Mouse (Mus musculus): Measurements from ENCODE around the gene Pgc. TPM values are rescaled to one million over a fixed set of nuclear protein-coding genes. Genes with fewer than 3 reads are reported as not detected.

Gene Pgc
- total RNA-seq, 2 experiments from 2014 or later, result not detected

DNA sequence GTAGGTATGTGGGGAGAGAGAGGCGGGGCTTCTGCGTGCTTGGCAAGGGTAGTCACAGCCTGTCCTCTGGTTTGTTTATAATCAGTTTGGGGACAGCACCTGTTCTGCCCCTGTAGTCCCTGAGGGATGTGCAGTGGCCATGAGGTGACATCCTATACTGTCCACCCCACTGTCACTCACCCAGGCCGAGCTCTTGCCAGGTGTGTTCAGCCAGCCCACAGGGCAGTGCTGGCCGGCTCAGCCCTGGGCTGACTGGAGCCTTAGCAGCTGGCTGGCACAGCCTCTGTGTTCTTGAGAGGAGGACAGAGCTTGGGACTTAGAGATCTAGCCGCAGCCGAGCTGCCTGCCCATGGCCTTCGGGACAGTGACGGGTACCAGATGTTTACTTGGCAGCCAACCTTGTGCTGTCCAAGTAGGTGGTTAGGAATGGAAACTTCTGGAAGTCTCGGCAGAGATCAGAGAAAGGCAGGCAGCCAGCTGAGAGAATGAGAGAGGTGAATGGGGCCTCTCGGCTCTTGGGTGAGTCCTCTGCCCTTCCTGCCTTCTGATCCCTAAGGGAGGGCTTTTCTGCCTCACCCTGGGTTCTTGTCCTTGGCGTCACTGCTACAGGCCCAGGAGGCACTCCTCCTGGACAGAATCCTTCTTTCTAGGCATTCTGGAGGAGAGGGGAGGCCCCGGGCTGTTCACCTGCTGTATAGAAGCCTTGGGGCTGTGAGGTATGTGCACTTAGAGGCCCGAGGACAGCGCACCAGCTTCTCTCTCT, 22.3 kb downstream of the Pgc start:
- no peak for DNase-seq (ENCODE audit: low spot score in 2 of 2)

DNA sequence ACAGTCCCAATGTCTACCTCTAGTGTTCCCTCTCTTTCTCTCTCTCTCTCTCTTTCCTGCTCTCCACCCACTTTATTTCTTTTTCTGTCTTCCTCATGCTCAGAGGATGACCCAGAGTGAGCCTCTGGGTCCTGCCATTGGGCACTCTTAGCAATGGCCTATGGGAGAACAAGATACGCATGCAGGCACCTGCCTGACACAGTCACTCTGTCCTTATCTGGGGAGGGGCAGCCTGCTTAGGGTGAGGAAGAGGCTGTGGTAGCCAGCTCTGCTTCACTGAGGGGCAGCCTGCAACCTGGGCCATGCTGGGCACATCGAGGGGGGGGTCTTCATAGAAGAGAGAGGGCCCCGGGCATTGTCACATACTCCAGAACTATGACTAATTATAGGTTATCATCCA, 23.0 kb downstream of the Pgc start:
- no peak for DNase-seq (ENCODE audit: low spot score in 2 of 2)

DNA sequence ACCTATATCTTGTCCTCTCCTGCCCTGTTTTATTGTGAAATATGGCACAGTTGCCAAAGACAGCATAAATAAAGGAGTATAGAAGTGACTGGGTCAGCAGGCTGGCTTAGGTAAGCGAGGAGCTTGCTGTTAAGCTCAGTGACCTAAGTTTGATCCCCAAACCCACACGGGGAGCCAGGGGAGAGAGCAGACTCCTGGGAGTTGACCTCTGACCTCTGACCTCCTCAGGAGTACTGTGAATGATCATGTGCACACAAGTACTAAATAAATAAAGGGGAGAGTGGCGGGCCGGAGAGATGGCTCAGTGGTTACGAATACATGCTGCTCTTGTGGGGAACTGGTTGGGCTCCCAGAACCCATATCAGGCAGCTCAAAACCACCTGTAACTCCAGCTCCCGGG, 23.5 kb downstream of the Pgc start:
- DNase-seq (ENCODE audit: low spot score in 2 of 2), result no peak

- no peak for DNase-seq (ENCODE audit: low spot score in 2 of 2)
Observed at GRCm38 (mm10) chr17:47751811-47752210, 25.2 kb downstream of the Pgc start.

GRCm38 (mm10) chr17:47753130-47753775, 26.6 kb downstream of the Pgc start:
- DNase-seq (ENCODE audit: low spot score in 2 of 2), result no peak

GRCm38 (mm10) chr17:47754246-47754645, 27.6 kb downstream of the Pgc start:
- no peak for DNase-seq (ENCODE audit: low spot score in 2 of 2)

DNA sequence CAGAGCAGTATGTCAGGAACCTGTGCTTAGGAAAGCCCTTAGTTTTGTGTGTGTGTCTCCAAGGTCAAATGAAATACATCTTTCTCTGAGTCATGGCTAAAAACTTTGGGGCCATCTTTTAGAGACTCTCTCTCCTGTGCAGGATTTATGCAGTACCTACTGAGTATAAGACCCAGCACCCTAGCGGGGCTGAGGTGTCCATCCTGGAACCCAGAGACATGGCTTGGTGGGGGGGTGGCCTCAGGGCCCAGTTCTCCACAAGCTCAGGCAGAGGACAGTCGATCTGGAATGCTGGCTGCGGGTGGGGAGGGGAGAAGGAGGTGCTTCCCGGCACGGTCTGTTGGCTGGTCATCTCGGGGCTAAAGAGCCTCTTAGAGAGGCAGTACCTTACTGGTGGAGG, 29.7 kb downstream of the Pgc start:
- DNase-seq (ENCODE audit: low spot score in 2 of 2), result no peak

GRCm38 (mm10) chr17:47757056-47757610, 30.5 kb downstream of the Pgc start:
- no peak for DNase-seq (ENCODE audit: low spot score in 2 of 2)

GRCm38 (mm10) chr17:47759702-47760410, 33.2 kb downstream of the Pgc start:
- peak in 1 of 2 experiments; percentile 44 for DNase-seq (ENCODE audit: low spot score in 2 of 2)

DNA sequence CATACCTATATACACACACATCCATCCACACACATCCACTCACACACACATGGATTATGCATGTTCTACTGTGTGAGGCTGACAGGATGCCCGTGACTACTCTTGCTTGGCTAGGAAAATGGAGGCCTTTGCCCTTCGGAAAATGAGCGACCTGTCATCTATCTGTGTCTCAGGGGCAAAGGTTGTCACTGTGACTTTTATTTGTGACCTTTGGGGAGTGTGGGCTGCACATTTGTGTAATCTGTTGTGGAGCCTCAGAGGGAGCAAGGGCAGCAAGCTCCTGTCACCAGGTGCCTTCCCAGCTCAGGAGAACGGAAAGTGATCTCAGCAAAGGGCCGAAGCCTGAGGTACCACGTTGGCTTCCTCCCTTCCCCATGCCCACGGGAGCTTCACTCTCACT, 35.4 kb downstream of the Pgc start:
- no peak for DNase-seq (ENCODE audit: low spot score in 2 of 2)

- DNase-seq (ENCODE audit: low spot score in 2 of 2), result no peak
Observed at GRCm38 (mm10) chr17:47762518-47763340, 36.1 kb downstream of the Pgc start.

GRCm38 (mm10) chr17:47765986-47766385, 39.3 kb downstream of the Pgc start:
- no peak for DNase-seq (ENCODE audit: low spot score in 2 of 2)

- no peak for DNase-seq (ENCODE audit: low spot score in 2 of 2)
Observed at GRCm38 (mm10) chr17:47766407-47767043, 39.9 kb downstream of the Pgc start.

DNA sequence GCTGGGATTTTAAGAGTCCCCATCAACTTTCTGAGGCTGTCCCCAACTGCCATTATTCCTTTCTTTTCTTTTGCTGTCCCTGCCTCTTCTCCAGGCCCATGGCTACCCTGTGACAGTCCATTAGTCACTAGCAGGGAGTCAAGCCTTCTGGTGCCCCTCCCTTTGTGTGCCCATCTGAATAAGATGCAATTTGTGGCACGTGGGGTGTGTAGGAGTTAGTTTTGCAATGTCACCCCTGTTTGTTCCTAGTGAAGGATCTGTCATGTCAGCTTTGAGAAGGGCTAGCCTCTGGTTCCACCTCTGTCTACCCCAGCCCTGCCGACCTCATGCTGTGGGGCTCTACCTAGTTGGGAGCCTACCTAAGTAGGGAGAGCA, 40.4 kb downstream of the Pgc start:
- no peak for DNase-seq (ENCODE audit: low spot score in 2 of 2)

- no peak for DNase-seq (ENCODE audit: low spot score in 2 of 2)
Observed at GRCm38 (mm10) chr17:47767456-47768141, 41.0 kb downstream of the Pgc start.

DNA sequence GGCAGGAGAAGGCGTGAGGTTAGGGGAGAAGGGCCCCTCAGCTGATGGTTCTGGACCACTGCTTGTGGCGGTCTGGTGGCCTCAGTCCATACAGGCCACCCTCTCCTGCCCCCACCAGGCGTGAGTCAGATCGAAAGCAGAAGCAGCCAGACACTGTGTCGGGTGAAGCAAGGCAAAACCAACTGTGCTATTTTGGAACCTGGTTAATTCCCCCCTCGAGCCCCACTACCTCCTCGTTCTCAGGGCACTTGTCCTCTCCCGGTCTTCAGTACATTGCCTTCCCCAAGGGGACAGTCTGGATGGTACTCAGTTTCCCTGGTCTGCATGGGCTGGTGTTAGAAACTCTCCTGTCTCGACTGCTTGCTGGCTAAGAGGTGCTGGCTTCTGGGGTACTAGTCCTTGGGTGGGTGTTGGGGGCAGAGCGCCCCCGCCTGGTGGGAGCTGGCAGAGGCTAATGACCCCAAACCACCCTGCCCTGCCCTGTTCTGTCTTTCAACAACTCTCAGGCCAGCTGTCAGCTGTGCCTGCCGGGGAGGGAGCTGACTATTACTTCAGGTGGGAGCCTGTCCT, 42.1 kb downstream of the Pgc start:
- peak in 1 of 2 experiments; percentile 44 for DNase-seq (ENCODE audit: low spot score in 2 of 2)

GRCm38 (mm10) chr17:47769389-47770299, 43.0 kb downstream of the Pgc start:
- no peak for DNase-seq (ENCODE audit: low spot score in 2 of 2)

GRCm38 (mm10) chr17:47773604-47774003, 47.0 kb downstream of the Pgc start:
- no peak for DNase-seq (ENCODE audit: low spot score in 2 of 2)

All from adrenal gland, adult 18-20 months (tissue).